Mouse (Mus musculus) hindbrain, postnatal 0 days (tissue): ENCODE data around the gene Tent5c. TPM values are rescaled to one million over a fixed set of nuclear protein-coding genes. Genes with fewer than 3 reads are reported as not detected.

Experiments used
- ATAC-seq: fragments of 200-750 bp; cut with Nextera tagmentation; 2 replicates; pipeline ENCODE4 v1.8.0; 2017; ENCODE audit warnings: mild to moderate bottlenecking, moderate TSS enrichment, moderate library complexity
- DNase-seq: peaks from one replicate; pipeline ENCODE4 v3.0.0-alpha.2; 2015; ENCODE audit warnings: low spot score
- H3K27ac ChIP-seq: fragments of 300-500 bp; sonication (generic); 2 replicates; pipeline ENCODE4 v1.5.1; 2014; ENCODE audit warnings: mild to moderate bottlenecking
- H3K27me3 ChIP-seq: fragments of 300-500 bp; sonication (generic); 2 replicates; pipeline ENCODE4 v1.6.1; 2014; ENCODE audit warnings: low read length, mixed read lengths; ENCODE audit not compliant: insufficient read depth
- H3K36me3 ChIP-seq: fragments of 300-500 bp; sonication (generic); 2 replicates; pipeline ENCODE4 v1.6.1; 2014; ENCODE audit warnings: low read length, mixed read lengths; ENCODE audit not compliant: insufficient read depth
- H3K4me1 ChIP-seq: fragments of 300-500 bp; sonication (generic); 2 replicates; pipeline ENCODE4 v1.6.1; 2014; ENCODE audit warnings: antibody characterized with exemption, low read length, mixed read lengths; ENCODE audit not compliant: insufficient read depth
- H3K4me2 ChIP-seq: fragments of 300-500 bp; sonication (generic); 2 replicates; pipeline ENCODE4 v1.6.1; 2014; ENCODE audit warnings: low read depth, mild to moderate bottlenecking, low read length, moderate library complexity, mixed read lengths
- H3K4me3 ChIP-seq: fragments of 300-500 bp; sonication (generic); 2 replicates; pipeline ENCODE4 v1.5.1; 2014; ENCODE audit warnings: low read length
- H3K9ac ChIP-seq: fragments of 300-500 bp; sonication (generic); replicated peaks from 2 replicates; pipeline ENCODE4 v1.6.1; 2014; ENCODE audit warnings: mild to moderate bottlenecking, low read length, moderate library complexity, mixed read lengths
- H3K9me3 ChIP-seq: fragments of 300-500 bp; sonication (generic); 2 replicates; pipeline ENCODE4 v1.6.1; 2016; ENCODE audit warnings: low read length, mixed read lengths
- CTCF ChIP-seq: IDR thresholded peaks from 2 replicates; pipeline ENCODE4 v1.5.1; 2016; ENCODE audit warnings: antibody characterized with exemption, control low read depth, low read depth
- WGBS: fragments of 180-500 bp; shearing (Covaris S2); extraction: QIAGEN DNeasy Blood & Tissue Kit; methylation state at CpG from one replicate; pipeline ENCODE4 v1.1.7; 2014; 5-methylcytosine and 5-hydroxymethylcytosine counted together
- polyA plus RNA-seq: library from polyadenylated mRNA; unstranded; fragments of >200 nt; fragmentation: Nextera tagmentation; extraction: Ambion mirVana; gene quantifications from 2 replicates; pipeline ENCODE4 v1.2.1, GENCODE M21; 2015
- total RNA-seq: library from RNA; depleted of rRNA; stranded (reverse); fragments of >200 nt; gene quantifications from 2 replicates; pipeline ENCODE4 v1.2.3, GENCODE M21; 2014

Gene Tent5c
- total and polyA plus RNA-seq, 2 experiments from 2014 or later, result 1.2 to 3.7 TPM

- no peak for DNase-seq
- 57% methylated on average over 2 of the region's 2 CpGs for WGBS
Observed at GRCm38 (mm10) chr3:100463959-100464265, 25.2 kb downstream of the Tent5c start.

GRCm38 (mm10) chr3:100463160-100463958 lies 25.8 kb downstream of the Tent5c start:
- Histone ChIP-seq H3K9me3 (no peaks in the 10 kb centered on the region), H3K36me3 (no peaks in the 10 kb centered on the region), H3K4me2 (no peak overlapping the region), H3K27me3 (no peaks in the 10 kb centered on the region), H3K9ac (no peak overlapping the region), H3K4me1 (peaks cover 8% of the 10 kb centered on the region; the same call in 1 of the 2 replicates), H3K27ac (0 out of 2 replicates have a peak overlapping the region, but pooled peaks have one; percentile 0), H3K4me3 (no peak overlapping the region)
- DNase-seq (no peak), ATAC-seq (peak; percentile 28)
- TF ChIP-seq CTCF, result no peak
- WGBS, result 24% methylated on average over 12 of the region's 12 CpGs

More at GRCm38 (mm10) chr3:100463959-100464265, 25.2 kb downstream of the Tent5c start:
- no peak overlapping the region for H3K9ac ChIP-seq
- H3K4me3 ChIP-seq, result no peak overlapping the region
- H3K27me3 ChIP-seq, result no peaks in the 10 kb centered on the region
- no peaks in the 10 kb centered on the region for H3K9me3 ChIP-seq
- H3K4me2 ChIP-seq, result no peak overlapping the region
- peaks cover 8% of the 10 kb centered on the region; the same call in 1 of the 2 replicates for H3K4me1 ChIP-seq
- TF ChIP-seq CTCF, result no peak
- no peak for ATAC-seq
- H3K27ac ChIP-seq, result no peak overlapping the region
- H3K36me3 ChIP-seq, result no peaks in the 10 kb centered on the region

- no peak for TF ChIP-seq CTCF
- H3K4me1 ChIP-seq, result peaks cover 8% of the 10 kb centered on the region; the same call in 1 of the 2 replicates
- no peak overlapping the region for H3K4me2 ChIP-seq
- H3K4me3 ChIP-seq, result no peak overlapping the region
- no peaks in the 10 kb centered on the region for H3K27me3 ChIP-seq
- no peaks in the 10 kb centered on the region for H3K9me3 ChIP-seq
- H3K36me3 ChIP-seq, result no peaks in the 10 kb centered on the region
- ATAC-seq (peak; percentile 65), DNase-seq (peak; percentile 62)
- no peak overlapping the region for H3K9ac ChIP-seq
- H3K27ac ChIP-seq, result peak overlapping the region; percentile 41; the same call in 1 of the 2 replicates
- WGBS, result 40% methylated on average over 8 of the region's 8 CpGs
Observed at GRCm38 (mm10) chr3:100462235-100463083, 26.7 kb downstream of the Tent5c start.

DNA sequence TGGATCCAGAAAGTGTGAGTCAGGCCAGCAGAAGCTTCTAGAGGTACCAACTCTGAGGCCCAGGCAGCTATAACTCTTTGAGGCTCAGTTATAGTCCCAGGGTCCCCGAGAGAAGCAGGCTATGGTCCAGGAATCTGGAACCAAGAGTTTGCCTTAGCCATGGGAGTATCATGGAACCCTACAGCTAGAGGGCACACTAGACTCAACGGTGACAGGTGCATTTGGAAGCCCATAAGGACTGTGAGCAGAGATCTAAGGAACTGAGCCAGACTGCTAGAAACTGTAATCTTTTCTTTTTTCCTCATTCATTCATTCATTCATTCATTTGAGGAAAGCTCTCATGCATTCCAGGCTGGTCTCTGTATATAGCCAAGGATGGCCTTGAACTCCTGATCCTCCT lies 28.6 kb downstream of the Tent5c start:
- Histone ChIP-seq H3K9ac (no peak overlapping the region), H3K9me3 (no peaks in the 10 kb centered on the region), H3K27me3 (no peaks in the 10 kb centered on the region), H3K4me3 (no peak overlapping the region), H3K4me2 (no peak overlapping the region), H3K27ac (no peak overlapping the region), H3K36me3 (no peaks in the 10 kb centered on the region), H3K4me1 (peaks cover 8% of the 10 kb centered on the region; the same call in 1 of the 2 replicates)
- ATAC-seq (no peak), DNase-seq (no peak)
- 93% methylated on average over 2 of the region's 2 CpGs for WGBS
- TF ChIP-seq CTCF, result no peak

DNA sequence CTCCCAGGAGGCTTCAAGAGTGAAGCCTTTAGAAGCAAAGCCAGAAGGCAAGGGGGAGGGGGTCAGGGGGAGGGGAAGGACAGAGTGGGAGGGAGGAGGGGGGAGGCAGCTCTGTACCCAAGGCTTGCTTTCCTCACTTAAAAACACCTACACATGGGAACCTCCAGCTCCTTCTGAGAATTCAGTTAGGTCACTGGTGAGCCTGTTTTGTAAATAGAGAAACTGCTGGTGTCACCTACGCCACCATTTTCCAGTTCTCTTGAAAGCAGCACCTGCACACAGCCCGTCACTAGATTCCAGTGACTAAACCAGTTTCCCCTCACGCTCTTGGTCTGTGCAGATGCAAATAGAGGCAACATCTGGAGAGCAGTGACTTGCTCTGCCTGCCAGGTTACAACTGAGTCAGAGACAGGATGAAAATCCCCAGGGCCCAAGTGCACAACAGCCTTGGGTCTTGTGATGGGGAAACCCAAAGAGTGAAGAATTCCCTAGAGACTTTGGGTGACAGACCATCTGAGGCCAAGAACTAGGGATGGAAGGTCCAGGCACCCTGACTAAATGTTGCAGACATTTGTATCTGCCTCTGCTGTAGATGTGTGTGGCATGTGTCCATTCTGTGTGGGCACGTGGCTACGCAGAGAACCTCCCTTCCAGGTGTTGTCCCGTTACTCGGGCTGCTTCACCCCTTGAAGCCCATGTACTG lies 45.2 kb downstream of the Tent5c start:
- H3K9ac ChIP-seq, result no peak overlapping the region
- ATAC-seq (no peak), DNase-seq (no peak)
- no peak overlapping the region for H3K4me3 ChIP-seq
- no peak overlapping the region for H3K27ac ChIP-seq
- H3K4me2 ChIP-seq, result no peak overlapping the region
- no peaks in the 10 kb centered on the region for H3K9me3 ChIP-seq
- no peaks in the 10 kb centered on the region for H3K27me3 ChIP-seq
- no peak for TF ChIP-seq CTCF
- 91% methylated on average over 7 of the region's 7 CpGs for WGBS
- no peaks in the 10 kb centered on the region for H3K4me1 ChIP-seq
- no peaks in the 10 kb centered on the region for H3K36me3 ChIP-seq

- 84% methylated on average over 6 of the region's 6 CpGs for WGBS
- DNase-seq (no peak), ATAC-seq (no peak)
- H3K9me3 ChIP-seq, result no peaks in the 10 kb centered on the region
- H3K36me3 ChIP-seq, result no peaks in the 10 kb centered on the region
- no peaks in the 10 kb centered on the region for H3K27me3 ChIP-seq
- no peak overlapping the region for H3K4me2 ChIP-seq
- H3K4me1 ChIP-seq, result no peaks in the 10 kb centered on the region
- no peak overlapping the region for H3K4me3 ChIP-seq
- H3K9ac ChIP-seq, result no peak overlapping the region
- TF ChIP-seq CTCF, result no peak
- no peak overlapping the region for H3K27ac ChIP-seq
Observed at GRCm38 (mm10) chr3:100442499-100442898, 46.6 kb downstream of the Tent5c start.
